Mouse (Mus musculus) thymus, postnatal 25 days (tissue): Measurements from ENCODE around the gene Gm29866.
"Not testable (repeated sequence)": the region's sequence is repeated elsewhere in the genome, so short reads cannot be mapped to it uniquely, and the experiment has no call there.

Source experiments
- DNase-seq: peaks from one replicate; pipeline ENCODE4 v3.0.0; 2022

The Gm29866 gene

GRCm38 (mm10) chrY:20993557-20993956 is at the start of gene Gm29866:
TSS of gene Gm29866 (minus strand) at chrY:20993657.
- DNase-seq, result not testable (repeated sequence)
